Mouse (Mus musculus): ENCODE data around the gene Cars2. TPM values are rescaled to one million over a fixed set of nuclear protein-coding genes. Genes with fewer than 3 reads are reported as not detected.
"Not testable (repeated sequence)": the region's sequence is repeated elsewhere in the genome, so short reads cannot be mapped to it uniquely, and the experiment has no call there.

Gene Cars2
- total RNA-seq, 1 experiment from 2014 or later, result 32.9 TPM

DNA sequence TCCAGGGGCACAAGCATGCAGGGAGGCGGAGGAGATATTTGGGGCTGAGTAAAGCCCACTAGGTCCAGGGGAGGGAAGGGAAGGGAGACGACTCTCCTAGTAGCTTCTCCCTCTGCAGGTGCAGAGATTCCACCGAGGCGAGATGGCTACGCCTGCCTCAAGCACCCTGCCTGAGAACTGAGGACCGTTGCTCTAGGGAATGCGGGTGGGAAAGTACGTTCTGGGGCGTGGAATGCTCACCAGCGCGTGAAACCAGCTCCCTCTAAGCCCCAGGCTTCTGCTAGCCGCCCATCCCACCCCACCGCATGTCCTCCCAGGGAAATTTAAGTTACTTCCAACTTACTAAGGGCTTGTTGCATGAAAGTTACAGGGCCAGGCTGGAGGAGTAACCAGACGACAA, 71.0 kb downstream of the Cars2 start:
- no peak for ATAC-seq (ENCODE audit: extremely low read depth, insufficient number of reproducible peaks, low FRiP score, poor library complexity, severe bottlenecking)

DNA sequence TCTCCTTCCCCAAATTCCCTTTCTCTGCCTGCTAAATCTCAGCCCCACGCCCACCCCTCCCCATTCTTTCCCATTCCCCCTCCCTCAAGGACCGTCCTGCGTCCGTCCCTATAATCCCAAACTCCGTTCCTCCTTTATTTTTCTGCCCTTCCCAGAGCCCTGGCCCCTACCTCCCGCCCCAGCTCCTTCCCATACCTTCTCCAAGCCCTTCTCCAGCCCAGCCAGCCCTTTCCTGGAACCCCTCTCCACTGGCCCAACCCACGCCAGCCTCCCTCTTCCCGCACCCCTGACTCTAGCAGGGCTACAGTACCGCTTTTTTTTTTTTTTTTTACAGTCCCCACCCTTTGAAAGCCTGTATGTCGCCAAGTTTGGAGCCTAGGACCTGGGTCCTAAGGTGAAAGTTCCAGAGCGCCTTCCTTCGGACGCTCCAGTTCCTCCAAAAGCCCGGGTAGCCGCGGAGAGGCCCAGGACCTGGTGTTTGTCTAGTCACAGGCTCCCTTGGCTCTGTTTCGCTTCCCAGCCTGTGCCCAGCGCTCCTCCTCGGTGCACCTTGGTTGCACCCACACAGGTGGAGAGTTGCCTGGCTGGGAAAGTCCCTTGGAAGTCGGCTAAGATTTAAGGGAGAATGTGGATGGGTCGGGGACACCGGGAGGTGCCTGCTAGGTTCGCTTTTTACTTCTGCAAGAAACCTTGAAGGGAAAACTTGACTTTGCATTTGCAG, 71.6 kb downstream of the Cars2 start:
- no peak for ATAC-seq (ENCODE audit: extremely low read depth, insufficient number of reproducible peaks, low FRiP score, poor library complexity, severe bottlenecking)

DNA sequence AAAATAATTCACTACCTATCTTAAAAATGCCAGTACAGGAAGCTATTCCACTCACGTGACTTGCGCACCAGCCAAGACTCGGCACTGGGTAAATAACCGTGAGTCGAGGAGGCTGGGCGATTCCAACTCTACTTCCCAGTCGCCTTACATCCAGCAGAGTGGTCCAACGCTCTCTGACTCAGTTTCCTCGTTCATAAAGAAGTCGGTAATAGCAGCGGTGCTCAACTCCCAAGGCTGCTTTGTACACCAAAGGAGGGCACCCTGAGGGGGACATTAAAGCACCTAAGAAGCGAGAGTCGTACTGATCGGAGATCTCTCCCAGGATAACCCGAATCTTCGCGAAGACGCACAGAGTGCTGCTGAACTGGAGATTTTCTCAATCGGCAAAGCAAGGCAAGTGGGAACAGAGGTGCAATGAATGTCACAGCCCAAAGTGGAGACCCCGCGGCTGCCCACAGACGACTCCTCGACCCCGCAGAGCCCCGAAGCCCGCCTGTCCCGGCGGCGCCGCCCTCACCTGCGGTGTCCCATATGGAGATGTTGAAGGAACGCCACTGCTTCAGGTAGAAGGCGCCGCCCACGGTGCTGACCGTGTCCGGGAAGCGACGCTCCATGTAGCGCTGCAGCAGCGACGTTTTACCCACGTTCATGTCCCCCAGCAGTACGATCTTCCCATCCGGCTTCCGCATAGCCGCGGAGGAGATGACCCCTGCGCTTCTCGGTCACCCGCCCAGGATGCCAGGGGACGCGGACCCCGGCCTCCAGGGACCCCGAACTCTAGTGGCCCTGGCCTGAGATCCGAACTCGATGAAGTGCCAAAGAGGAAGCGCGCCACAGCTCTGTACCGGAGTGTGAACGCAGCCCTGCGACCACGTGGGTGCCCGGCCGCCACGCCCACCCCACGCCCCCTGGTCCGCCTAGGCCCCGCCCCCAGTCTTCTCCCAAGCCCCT, 72.5 kb downstream of the Cars2 start, which contains the start of gene Rab20:
Rab20 (minus strand) TSS at position 900 of the 951 bp plus-strand sequence.
- peak; percentile 34; the same call in 1 of the 2 replicates for ATAC-seq (ENCODE audit: extremely low read depth, insufficient number of reproducible peaks, low FRiP score, poor library complexity, severe bottlenecking)

DNA sequence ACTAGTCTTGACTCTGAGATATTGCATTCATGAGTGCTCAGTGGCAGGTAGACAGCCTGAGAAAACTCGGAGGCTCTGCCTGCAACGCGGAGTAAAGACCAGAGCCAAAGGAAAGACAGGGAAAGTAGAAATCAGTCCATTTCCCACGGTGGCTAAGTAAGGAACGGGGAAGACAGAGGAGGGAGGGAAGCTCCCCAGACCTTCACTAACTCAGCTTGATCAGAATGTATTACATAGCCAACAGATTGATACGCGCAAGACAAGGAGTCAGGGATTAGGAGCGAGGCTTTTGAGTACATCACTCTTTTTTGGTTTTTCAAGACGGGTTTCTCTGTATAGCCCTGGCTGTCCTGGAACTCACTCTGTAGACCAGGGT, 73.4 kb downstream of the Cars2 start:
- no peak for ATAC-seq (ENCODE audit: extremely low read depth, insufficient number of reproducible peaks, low FRiP score, poor library complexity, severe bottlenecking)

DNA sequence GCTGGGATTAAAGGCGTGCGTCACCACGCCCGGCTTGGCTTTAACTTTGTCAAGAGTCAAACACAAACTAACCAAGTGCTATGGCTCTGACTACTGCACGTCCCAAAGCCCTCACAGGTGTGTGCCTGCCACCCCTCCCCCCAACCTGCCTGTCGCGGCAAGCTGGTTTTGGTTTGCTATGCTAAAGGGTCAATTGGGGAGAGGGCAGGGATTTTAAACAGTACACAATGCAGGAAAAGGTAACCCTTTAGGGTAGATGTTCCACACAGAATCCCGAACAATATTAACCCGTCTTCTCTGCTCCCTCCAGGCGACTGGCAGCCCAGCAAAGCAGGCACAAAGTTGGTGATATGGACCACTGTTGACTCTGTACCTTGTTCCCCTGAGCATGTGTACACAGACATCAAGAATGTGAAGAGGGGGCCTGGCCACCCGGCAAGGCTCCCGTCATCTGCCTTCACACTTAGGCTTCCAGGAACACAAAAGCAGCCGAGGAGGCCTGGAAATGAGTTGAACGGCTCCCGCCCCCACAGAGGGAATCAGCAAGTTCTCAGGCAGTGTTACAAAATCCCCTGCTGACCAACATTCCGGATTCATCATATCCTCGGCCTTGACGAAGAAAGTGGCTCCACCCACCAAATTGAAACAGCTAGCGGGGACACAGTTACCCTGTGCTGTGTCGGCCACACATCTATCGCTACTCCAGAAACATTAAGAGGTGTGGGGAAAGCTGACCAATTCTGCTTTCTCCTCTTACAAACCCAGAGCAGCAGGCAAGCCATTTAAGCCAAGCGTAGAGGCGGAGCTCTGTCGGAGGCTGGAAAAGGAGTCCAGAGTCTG, 74.0 kb downstream of the Cars2 start:
- peak; percentile 37 for ATAC-seq (ENCODE audit: extremely low read depth, insufficient number of reproducible peaks, low FRiP score, poor library complexity, severe bottlenecking)

DNA sequence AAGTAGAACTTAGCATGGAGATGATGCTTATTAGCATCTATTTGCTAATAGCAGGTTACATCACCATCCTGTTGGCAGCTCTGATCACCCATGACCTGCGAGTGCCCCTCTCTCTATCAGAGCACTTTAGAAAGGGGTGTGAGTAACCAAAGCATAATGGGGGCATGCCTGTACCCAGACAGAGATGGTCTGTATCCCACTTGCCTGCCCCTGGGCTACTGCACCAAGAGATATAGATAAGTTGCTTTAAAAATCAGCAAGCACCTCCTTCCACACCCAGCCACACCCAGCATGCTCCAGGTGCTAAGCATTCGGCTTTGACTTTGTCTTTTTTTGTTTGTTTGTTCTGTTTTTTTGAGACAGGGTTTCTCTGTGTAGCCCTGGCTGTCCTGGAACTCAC, 74.7 kb downstream of the Cars2 start:
- ATAC-seq (ENCODE audit: extremely low read depth, insufficient number of reproducible peaks, low FRiP score, poor library complexity, severe bottlenecking), result no peak

DNA sequence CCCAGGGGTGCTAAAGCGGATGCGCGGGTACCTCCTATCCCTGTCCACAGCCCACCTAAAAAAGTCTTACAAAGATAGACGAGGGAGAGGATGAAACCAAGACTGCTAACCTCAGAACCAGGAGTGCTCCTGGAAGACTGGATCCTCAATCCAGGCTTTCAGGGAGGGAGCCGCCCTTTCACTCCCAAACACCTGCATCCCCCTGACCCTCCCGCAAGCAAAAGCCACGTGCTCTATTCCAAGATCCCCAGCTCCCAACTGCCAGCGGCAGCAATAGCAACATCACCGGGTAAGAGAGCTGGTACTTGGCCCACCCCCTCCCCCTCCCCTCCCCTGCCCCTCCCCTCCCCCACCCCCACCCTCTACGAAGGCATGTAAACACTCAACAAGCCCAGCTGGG, 75.2 kb downstream of the Cars2 start:
- ATAC-seq (ENCODE audit: extremely low read depth, insufficient number of reproducible peaks, low FRiP score, poor library complexity, severe bottlenecking), result no peak

DNA sequence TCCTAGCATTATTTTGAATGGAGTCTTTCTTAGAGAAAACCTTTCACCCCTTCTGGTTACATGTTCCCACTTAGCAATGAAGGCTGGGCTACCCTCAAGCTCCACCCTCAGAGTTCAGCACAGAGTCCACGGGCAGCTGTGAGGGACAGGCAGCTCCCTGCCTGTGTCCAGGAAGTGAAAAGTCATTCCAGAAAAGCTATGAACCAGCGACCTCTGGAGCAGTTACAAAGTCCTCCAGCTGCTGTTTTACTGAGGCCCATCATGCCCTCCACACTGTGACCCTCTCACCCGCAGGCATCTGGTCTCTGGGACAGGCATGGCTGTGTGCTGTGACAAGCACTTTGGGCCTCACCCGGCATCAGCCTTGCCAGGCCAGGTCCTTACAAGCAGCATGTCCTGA, 77.5 kb downstream of the Cars2 start:
- no peak for ATAC-seq (ENCODE audit: extremely low read depth, insufficient number of reproducible peaks, low FRiP score, poor library complexity, severe bottlenecking)

DNA sequence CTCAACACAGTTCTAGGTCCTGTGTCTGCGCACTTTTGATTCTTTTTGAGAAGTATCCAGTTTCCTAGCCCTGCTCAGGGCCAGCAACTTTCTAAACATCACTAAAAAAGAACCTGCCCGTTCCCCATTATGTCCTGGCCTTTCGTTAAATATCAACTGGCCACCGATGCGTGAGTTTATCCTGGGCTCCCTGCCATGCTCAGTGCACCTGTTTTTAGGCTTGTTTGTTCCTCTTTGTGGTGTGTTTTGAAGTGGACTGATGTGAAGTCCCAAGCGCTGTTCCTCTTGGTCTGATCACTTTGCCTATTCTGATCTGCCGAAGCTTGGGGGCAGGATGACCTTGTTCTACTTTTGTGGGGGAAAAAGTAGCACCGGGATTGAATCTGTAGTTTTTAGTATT, 79.3 kb downstream of the Cars2 start:
- ATAC-seq (ENCODE audit: extremely low read depth, insufficient number of reproducible peaks, low FRiP score, poor library complexity, severe bottlenecking), result no peak

DNA sequence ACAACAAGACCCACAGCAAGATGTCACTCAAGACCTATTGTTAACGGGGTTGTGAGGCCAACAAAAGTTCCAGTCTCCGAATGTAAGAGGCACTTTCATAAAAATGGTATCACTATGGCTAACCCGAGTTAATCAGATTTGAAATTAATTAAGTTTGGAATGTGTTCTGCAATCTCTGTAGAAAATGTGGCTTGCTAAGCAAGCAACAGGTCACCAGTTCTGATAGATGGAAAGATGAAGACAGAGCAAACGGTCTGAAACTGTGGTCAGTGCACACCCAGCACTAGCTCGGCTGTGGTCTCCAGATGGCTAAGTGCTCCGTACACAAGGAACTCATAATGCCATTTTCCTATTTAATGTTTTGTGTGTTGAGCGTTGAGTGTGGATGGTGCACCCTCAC, 79.9 kb downstream of the Cars2 start:
- no peak for ATAC-seq (ENCODE audit: extremely low read depth, insufficient number of reproducible peaks, low FRiP score, poor library complexity, severe bottlenecking)

DNA sequence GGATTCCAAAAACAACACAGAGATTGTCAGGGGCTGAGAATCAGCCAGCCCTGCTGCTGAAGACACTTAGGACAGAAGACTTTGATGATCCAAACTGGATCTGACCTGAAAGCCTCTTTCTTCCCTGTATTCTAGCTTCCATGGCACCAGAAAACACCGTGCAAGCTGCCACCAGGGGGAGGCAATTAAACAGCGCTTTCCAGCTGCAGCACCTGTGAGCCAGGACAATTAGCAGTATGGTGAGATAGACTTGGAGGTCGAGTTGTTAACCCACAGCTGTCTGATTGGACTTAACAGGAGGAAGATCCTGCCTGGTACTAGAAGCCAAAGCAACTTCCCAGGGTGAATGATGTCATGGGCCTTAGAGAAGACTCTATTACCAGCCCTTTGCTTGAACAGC, 81.5 kb downstream of the Cars2 start:
- no peak for ATAC-seq (ENCODE audit: extremely low read depth, insufficient number of reproducible peaks, low FRiP score, poor library complexity, severe bottlenecking)

DNA sequence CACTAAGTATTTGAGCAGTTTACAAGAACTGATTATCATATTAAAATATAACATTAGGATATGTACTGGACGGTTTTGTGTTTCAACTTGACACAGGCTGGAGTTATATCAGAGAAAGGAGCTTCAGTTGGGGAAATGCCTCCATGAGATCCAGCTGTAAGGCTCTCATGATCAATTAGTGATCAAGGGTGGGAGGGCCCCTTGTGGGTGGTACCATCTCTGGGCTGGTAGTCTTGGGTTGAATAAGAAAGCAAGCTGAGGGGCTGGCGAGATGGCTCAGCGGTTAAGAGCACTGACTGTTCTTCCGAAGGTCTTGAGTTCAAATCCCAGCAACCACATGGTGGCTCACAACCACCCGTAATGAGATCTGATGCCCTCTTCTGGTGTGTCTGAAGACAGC, 84.1 kb downstream of the Cars2 start:
- ATAC-seq (ENCODE audit: extremely low read depth, insufficient number of reproducible peaks, low FRiP score, poor library complexity, severe bottlenecking), result not testable (repeated sequence)

DNA sequence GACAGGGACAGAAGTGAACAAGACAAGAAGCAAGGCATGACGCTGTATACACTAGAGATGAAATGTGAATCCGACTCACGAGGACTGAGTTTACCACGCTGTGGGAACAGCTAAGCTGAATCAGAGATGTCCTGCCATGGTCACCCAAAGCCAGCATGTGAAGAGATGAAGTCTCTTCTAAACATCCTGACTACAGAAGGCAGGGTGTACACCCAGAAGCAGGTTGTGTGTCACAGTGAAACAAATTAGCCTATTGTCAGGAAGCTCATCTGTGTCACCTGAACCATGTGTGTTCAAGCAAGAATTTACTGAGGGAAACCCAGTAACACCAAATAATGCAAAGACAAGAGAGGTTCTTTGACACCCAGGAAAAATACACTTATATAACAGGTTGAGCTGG, 85.0 kb downstream of the Cars2 start:
- ATAC-seq (ENCODE audit: extremely low read depth, insufficient number of reproducible peaks, low FRiP score, poor library complexity, severe bottlenecking), result no peak

DNA sequence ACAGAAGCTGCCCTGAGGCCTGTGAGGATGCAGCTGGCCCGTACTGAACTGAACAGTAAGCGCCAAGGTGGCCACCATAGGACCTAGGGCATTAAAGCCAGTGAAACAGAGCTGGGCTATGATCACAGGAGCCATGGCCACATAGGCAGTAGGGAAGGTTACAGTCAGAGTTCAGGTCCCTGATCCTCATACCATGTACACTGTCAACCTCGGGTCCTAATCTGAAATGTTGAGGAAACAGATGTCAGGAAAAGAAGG, 85.9 kb downstream of the Cars2 start:
- ATAC-seq (ENCODE audit: extremely low read depth, insufficient number of reproducible peaks, low FRiP score, poor library complexity, severe bottlenecking), result no peak

Other genes with a start within 250 kb of the Cars2 start
- 0.37 TPM in 1 of 2 replicates, not detected in the other for gene Col4a2, start 238.0 kb downstream of the Cars2 start, total RNA-seq (2017)
- gene Col4a1, start 238.0 kb downstream of the Cars2 start, total RNA-seq (2017), result 1.5 TPM in 1 of 2 replicates, not detected in the other
- 11.7 and 15.4 TPM in 2 replicates for gene Rab20, start 72.1 kb downstream of the Cars2 start, total RNA-seq (2017)
- gene Naxd, start 53.3 kb downstream of the Cars2 start, total RNA-seq (2017), result 55.1 and 63.1 TPM in 2 replicates
- 113 and 115 TPM in 2 replicates for gene Ing1, start 4.8 kb upstream of the Cars2 start, total RNA-seq (2017)
- 56.7 and 62.0 TPM in 2 replicates for gene Ankrd10, start 85.0 kb upstream of the Cars2 start, total RNA-seq (2017)
- not detected in 2 replicates for gene 1700016D06Rik, start 150.3 kb upstream of the Cars2 start, total RNA-seq (2017)
- 34.1 and 35.5 TPM in 2 replicates for gene Arhgef7, start 176.9 kb upstream of the Cars2 start, total RNA-seq (2017)